Mouse (Mus musculus) megakaryocyte-erythroid progenitor cell, adult 5-6 weeks (primary cell): ENCODE results near the gene Tspan1. TPM values are rescaled to one million over a fixed set of nuclear protein-coding genes. Genes with fewer than 3 reads are reported as not detected.

Experiments used
- ATAC-seq: replicated peaks from 2 replicates; pipeline ENCODE4 v1.8.0; 2016; ENCODE audit warnings: mild to moderate bottlenecking, inconsistent platforms; ENCODE audit not compliant: severe bottlenecking, poor library complexity, low FRiP score, low TSS enrichment
- total RNA-seq, 2 experiments: library from RNA; stranded (forward) in 1 of 2; stranded (reverse) in 1 of 2; fragments of 200-1000, 215-1000 nt in 1 of 2; fragments of >200 nt in 1 of 2; fragmentation: Nextera tagmentation in 1 of 2; gene quantifications; 2 replicates each; pipeline ENCODE4 v1.2.3; 2014 to 2017

Gene Tspan1
- total RNA-seq, 2 experiments from 2014 or later: not detected

DNA sequence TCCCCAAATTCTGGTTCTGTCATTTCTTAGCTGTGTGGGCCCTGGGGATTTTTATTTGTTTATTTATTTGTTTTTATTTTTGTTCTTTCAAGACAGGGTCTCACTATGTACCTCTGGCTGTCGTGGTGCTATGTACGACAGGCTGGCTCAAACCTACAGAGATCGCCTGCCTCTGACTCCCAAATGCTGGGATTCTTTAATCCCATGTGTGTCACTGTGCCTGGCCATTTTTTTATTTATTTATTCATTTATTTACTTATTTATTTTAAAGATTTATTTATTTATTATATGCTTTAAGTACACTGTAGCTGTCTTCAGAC lies 1.9 kb upstream of the Tspan1 start:
- ATAC-seq: no peak

DNA sequence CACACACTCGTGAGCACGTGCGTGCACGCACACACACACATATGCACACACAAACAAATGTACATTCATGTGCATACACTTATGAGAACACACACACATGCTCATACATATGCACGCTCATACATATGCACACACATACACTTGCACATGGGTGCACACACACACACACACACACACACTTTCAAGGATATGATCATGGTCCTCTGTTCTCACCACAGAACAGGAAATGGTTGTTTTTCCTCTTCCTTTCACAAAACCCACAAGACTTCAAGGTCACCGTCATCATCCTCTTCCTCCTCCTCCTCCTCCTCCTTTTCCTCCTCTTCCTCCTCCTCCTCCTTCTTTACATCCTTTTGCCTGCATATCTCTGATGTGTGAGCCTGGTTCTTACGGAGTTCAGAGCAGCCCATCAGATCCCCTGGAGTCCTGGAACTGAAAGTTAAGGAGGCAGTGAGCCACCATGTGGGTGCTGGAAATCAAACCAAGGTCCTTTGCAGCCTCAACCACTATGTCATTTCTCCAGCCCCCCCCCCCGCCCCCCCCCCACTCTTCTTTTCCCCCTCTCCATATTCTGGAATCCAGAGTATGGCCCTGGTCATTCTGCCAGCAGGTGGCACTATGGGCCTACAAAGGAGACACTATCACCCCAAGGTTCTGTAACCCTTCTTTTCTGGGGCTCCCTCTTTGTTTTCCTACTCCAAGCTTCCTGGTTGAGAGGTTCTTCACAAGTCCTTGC lies 1.4 kb upstream of the Tspan1 start:
- 0 out of 2 replicates have a peak, but pooled peaks have one; percentile 50 for ATAC-seq

DNA sequence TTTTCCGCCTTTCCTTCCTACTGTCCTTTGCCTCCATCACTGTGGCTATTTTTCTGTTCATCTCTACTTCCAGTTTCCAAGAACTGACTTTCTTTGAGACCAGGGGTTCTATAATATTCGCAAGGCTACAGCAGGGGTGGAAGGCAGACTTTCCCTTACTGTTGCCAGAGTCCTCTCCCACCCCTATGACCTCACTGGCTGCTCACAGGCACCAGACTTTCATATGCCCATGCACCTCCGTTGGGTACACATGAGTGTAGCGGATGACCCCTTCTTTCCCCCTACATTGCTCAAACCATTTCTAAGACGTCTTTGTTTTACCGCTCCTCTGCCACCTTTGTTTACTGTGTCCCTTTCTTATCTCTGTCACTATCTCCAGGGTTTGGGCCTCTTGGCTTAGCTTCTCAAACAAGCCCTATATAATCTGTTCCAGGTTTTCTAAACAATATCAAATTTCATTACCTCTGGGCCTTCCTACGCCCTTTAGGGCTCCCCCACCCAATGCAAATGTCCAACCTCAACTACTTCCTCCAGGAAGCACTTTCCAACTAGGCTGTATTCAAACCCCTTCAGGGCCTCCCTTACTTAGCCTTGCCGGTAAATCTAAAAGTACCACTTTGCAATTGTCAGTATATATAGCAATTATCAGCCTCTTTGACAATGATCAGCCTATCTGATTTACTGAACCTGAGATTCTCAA lies 1.5 kb downstream of the Tspan1 start:
- no peak for ATAC-seq

DNA sequence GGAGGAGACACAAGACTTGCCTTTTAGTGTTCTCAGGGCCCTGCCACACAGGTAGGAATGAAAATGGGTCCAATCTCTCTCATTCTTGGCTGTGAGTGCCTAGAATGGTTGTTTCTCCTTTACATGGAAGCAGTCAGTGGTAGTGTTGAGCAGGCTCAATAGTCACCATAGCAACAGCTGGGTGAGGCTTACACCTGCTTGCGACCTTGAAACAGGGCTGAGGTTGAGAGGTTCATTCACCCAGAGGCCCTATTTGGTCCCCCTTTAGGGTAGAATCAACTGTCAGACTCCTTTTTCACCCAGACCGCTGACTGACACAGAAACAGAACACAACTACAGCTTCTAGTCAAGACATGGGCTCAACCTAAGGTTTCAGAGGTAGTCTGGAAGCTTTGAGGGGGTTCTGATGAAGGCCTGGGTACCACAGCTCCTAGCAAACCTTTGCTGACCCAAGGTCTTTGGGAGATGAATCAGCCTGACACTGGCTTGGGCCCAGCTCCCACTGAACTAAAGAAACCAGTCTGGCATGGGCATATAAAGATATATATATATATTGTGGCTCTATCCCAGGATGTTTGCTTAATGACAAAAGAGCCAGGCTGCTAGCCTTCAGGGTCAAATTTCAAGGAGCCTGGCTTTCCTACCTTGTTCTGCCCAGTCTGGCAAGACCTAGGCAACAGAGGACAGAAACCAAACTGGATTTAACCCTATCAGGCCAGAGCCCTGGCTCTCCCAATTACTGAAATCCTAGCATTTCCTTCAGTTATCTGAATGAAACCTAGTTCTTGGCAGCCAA lies 2.4 kb downstream of the Tspan1 start:
- no peak for ATAC-seq

DNA sequence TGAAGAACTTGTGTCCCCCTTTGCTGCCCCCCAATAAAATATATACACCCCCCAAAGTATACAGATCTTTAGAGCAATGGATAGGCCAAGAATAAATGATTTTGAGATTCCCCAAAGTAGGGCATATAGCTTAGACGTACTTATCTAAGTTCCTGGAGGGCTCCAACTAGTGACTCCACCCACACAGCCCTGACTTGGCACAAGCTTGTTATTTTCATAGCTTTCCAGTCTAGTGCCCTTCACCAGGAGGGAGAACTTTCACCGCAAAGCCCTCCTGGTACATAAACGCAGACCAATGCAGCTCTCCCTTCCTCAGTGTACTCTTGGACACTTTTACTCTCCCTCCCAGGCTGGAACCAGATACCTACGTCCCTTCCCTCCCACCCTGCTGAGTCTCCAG lies 5.3 kb downstream of the Tspan1 start:
- ATAC-seq: 0 out of 2 replicates have a peak, but pooled peaks have one; percentile 39

DNA sequence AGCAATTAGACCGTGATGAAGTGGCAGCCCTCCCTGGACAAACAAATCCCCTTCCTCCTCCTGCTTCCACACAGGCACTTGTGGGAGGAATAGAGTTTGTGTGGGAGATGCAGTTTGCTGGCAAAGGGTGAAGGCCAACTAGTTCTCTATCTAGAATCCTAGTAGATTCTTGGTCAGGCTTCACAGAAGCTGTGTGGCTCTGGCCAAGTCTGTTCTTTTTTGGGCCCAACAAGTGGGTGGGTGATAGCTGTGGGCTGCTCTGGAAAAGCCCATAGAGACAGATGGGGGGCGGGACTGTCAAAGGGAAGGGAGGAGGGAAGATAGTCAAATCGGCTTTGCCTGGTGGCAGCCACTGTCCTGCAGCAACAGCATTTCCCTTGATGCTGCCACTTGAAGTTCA lies 6.6 kb downstream of the Tspan1 start:
- ATAC-seq: no peak

DNA sequence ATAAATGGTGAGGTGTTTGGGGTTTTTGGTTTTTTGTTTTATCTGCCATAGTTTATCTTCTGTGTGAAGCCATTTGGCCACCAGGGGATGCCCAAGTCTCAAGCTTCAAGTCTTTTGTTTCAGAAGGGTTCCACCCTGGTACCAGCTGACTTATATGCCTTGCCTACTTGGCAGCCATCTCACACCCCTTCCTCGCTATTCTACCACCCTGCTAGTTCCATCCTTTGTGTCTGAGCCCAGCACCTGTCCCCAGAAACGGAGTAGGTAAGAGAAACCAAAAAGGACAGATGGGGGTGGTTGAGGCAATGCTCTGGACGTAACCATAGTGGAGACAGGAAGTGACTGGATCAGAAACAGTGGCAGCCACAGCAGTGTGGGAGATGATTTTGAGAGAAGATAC lies 7.5 kb downstream of the Tspan1 start:
- peak; percentile 52 for ATAC-seq

DNA sequence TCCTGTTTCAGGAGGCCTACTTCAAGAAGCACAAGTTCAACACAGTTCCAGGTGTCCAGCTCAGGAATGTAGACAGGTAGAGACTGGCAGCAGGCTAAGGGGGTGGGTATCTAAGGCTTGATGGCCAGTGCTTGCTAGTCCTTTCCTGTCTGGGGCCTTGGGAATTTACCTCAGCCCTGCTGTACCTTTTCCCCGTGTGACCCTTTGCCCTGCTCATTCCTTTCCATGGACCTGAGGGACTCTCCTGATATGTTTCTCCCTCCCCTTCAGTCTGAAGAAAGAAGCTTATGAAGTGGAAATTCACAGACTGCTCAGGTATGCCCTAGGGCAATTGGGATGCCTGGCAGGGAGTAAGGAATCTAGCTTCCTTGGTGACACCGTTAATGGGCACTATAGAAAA lies 9.5 kb downstream of the Tspan1 start:
- no peak for ATAC-seq

DNA sequence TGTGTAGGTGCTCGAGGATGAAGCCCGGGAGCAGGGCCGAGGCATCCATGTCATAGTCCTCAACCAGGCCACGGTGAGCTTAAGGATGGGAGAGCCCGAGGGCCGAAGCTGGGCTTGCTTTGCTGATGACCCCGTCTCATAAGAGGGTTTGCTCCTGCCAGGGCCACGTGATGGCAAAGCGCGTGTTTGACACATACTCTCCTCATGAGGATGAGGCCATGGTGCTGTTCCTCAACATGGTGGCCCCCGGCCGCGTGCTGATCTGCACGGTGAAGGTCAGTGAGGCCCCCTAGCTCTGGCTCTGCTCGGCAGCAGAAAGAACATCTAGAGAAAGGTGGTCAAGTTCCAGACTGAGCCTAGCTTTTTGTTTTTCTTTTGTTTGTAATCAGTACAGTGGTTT lies 14.7 kb downstream of the Tspan1 start:
- ATAC-seq: no peak

DNA sequence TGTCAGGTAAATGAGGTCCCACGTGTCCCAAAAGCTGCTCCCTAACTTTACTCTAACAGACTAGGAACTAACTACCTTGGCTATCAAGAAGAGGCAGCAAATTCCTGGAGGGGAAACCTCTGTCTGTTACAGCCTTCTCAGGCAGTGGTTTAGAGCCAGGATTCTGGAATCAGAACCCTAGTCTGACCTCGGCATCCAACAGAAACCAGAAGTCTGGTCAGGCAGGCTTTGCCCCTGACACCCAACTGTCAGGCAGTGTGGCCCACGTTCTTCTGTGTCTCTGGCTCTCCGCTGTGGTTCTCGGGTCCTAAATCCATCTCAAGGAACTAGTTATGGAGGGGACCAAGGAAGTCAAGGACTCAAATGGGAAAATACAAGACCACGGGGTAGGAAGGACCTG lies 16.2 kb downstream of the Tspan1 start, which contains the start of gene Lurap1:
TSS of gene Lurap1 (minus strand) at position 101 of the 400 bp plus-strand sequence.
- ATAC-seq: no peak

DNA sequence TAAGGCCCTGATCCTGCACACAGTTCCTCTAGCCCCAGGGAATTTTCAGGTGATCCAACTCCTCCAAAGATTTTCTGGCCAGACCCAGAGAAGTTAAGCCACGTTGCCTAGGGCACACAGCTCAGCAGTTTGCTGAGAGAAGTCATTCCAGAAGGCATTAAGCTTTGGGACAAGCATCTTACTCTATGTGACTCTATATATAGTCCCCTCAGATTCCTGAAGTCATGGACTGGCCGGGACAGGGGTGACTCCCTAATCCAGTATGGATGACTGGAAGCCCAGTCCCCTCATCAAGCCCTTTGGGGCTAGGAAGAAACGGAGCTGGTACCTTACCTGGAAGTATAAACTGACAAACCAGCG lies 16.6 kb downstream of the Tspan1 start:
- ATAC-seq: no peak

DNA sequence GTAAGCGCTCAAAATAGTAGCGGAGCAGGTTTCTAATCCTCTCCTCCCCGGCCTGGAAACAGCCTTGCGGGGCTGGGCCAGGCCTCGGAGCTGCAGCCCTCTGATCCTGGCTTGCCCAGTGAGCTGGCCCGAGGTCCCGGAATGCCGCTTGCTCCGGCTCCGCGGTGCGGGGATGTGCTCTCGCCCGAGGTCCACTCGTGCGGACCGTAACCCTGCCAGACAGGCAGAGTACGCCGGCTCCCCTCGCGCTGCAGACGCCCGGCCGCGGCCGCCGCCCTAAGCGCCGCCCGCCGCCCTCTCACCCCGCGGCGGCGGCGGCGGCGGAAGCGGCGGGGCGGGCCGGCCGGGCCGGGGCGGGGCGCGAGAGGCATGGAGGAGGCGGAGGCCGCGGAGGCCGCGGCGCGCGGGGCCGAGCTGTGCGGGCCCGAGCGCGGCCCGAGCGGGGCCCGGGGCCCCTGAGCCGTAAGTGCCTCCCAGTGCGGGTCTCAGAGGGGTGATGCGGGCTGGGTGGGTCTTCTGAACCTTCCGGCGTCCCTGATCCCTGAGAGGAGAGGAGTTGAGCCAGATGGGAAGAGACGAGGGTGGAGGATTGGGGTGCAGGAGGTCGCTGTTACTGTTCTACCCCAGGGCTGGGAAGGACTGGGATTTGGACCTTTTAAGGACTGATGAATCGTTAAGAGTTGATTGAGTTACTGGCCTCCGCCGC lies 17.1 kb downstream of the Tspan1 start:
- peak; percentile 66 for ATAC-seq

DNA sequence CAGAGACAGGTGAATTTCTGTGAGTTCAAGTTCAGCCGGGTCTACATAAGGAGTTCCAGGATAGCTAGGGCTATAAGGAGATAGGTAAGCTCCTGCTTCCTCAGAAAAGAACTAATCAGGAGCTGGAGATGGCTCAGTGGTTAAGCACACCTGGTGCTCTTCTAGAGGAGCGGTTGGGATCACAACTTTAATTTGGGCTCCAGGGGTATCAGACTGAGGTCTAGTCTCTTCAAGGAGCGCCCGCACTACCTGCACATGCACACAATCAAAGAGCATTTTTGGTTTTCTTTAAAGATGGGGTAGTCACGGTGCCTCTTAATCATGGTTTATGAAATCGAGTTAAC lies 17.6 kb downstream of the Tspan1 start:
- no peak for ATAC-seq

DNA sequence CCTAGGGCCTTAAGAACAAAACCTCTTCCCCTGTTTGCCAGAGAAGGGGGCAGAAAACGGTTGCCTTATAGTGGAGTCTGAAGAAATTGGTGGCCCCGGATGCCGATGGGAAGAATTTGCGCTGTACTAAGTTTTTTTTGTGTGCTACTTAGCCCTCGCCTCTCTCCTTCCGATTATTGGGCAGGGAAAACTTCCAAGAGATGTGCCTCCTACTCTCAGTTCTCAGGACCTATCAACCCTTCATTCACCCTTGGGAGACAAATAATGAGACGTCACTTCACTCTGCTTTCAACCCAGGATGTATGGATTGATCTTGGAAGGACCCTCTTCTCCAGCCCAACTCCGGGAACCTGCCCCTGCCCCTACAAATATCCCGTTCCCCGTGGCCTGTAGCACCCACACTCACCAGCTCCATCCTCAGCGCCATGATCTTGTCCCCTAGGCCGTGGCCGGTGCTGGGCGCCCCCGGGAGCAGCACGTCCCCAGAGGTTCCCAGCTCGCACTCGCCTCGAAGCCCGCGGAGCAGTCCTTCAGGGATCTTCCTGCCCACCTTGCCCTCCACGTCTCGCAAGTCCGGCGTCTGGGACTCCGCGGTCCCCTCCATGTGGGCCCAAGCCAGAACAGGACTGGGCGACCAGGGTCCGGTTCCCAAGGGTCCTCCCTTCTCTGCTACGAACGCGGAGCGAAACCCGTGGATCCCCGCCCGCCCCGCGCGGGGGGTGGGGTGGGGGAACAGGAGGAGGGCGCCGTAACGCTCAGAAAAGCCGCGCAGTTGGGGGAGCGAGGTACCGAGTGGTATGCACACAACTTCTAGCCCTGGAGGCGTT lies 23.3 kb downstream of the Tspan1 start:
- ATAC-seq: peak; percentile 60; the same call in 1 of the 2 replicates

DNA sequence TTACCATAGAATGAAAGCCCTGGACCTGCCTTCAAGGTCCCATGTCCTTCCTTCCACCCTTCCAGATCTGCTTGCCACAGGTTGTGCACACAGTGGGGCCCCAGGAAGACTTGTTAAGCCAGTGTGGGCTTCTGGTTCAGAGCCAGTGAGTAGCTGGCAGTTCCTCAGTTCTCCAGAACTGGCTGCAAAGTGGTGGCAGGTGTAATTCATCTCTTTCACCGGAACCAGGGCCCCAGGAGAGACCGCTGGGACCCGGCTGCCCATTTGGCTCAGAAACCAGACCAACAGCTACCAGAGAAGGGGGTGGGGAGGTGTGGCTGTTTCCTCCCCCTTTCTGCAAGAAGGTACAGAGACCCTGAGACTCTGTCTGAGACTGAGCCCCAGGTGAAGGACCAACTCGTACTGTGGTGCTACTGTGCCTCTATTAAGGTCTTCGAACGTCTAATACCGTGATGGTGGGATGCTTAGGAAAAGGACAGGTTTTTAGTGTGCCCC lies 24.0 kb downstream of the Tspan1 start:
- ATAC-seq: peak; percentile 35

DNA sequence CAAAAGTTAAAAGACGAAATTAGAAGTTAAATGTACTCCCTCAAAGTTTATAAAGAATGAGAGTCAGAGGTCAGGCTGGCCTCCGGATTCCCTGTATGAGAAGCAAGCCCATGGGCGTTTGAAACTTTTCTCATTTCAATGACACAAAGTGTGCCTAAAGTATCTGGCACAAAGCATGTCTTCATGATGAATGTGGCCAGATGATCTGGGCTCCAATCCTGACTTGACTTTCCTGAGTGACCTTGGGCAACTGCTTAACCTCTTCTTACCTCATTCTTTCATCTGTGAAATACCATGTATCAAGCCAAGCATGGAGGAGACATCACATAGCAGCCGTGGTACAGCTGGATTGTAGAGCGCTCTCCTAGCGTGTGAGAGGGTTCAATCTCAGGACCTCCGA lies 25.1 kb downstream of the Tspan1 start:
- ATAC-seq: no peak

DNA sequence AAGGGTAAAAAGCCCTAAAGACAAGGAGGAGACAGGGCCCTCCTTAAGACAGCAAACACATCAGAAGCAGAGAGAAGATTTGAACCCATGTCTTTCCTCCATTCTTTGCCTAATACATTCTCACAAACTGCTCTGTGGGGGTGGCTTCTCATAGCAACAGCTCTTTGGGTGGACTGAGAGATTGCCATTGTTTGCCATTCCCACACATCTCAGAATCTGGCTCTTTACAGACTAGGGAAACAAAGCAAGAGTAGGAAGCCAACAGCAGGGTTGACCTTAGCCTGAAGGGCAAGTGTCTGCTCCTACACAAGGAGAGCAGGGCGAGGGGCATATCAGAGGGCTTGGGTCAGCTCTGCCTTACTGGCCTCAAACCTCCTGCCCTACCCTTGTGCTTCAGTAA lies 25.7 kb downstream of the Tspan1 start:
- ATAC-seq: no peak

DNA sequence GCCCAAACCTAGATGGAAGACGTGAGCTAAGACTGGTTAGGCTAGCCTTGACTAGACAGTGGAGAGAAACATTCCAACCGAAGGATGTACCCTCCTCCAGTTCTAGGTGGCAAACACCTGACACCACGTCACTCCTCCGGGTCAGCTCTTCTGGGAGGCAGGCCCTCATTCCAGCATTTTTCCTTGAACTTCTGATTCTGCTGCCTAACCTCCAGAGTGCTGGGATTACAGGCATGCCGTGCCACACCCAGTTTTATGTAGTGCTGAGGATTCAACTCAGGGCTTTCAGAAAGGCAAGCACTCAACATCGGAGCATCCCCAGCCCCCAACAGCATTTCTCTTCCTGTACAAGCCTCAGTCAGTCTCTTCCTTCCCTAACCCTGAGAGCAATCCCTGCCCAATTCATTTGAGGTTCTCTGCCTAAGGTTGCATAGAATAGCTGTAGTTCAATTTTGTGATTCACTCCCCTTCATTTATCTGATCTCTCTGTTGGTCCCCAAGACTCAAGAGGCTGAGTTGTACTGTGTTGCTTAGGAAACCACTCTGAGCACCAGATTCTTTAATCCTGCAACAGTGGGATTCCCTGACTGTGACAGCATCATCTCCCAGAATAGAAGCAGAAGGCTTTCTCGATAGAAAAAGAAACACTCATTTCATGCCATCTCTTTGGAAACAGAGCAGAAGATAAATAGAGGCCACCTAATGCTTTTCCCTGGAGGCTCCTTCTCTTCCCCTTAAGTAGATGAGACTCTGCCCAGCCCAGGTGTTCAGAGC lies 26.4 kb downstream of the Tspan1 start:
- ATAC-seq: no peak
